Mouse (Mus musculus) layer of hippocampus, postnatal 10 days (tissue): ENCODE measurements around the gene Cuedc2. TPM values are rescaled to one million over a fixed set of nuclear protein-coding genes. Genes with fewer than 3 reads are reported as not detected.

Experiments
- microRNA-seq, 2 experiments: library from miRNA; unstranded; fragments of <30 nt; microRNA quantifications; one replicate each; pipeline ENCODE4 v1.2.0; 2021
- total RNA-seq, 2 experiments: library from RNA; stranded (reverse); gene quantifications; 2 replicates each; pipeline ENCODE4 v1.2.3; 2021

Gene Cuedc2
- total RNA-seq, 2 experiments from 2014 or later, result 173 to 178 TPM

Small RNAs within 50 kb of the gene (microRNA-seq; reads per million reads assigned to microRNA genes)
- gene Mir146b, result 3.3 to 3.7 reads per million in 2 experiments

Other genes with a start within 250 kb of the Cuedc2 start
- not detected for gene Elovl3, start 206.8 kb downstream of the Cuedc2 start, total RNA-seq
- gene Pitx3, start 190.4 kb downstream of the Cuedc2 start, total RNA-seq, result not detected
- gene Gbf1, start 186.2 kb downstream of the Cuedc2 start, total RNA-seq, result 10 to 100 TPM; 81.1 to 98.1 TPM
- 1 to 10 TPM; 3.1 to 3.2 TPM for gene Nfkb2, start 34.4 kb downstream of the Cuedc2 start, total RNA-seq
- 100 to 1,000 TPM; 686 to 714 TPM for gene Psd, start 11.5 kb downstream of the Cuedc2 start, total RNA-seq
- 10 to 100 TPM; 30.2 to 33.6 TPM for gene Fbxl15, start 10.5 kb downstream of the Cuedc2 start, total RNA-seq
- gene Mfsd13a, start 2.4 kb upstream of the Cuedc2 start, total RNA-seq, result 10 to 100 TPM; 24.4 to 26.4 TPM
- gene 2310034G01Rik, start 11.6 kb upstream of the Cuedc2 start, total RNA-seq, result 1 to 10 TPM in 1 of 2 experiments, under 1 TPM in 1; 0.89 to 1.3 TPM
- gene Actr1a, start 57.0 kb upstream of the Cuedc2 start, total RNA-seq, result 100 to 1,000 TPM; 233 to 238 TPM
- gene Sufu, start 58.2 kb upstream of the Cuedc2 start, total RNA-seq, result 10 to 100 TPM; 20.8 to 21.9 TPM
- gene Trim8, start 163.0 kb upstream of the Cuedc2 start, total RNA-seq, result 100 to 1,000 TPM; 108 to 111 TPM
- 100 to 1,000 TPM; 133 to 138 TPM for gene Arl3, start 234.5 kb upstream of the Cuedc2 start, total RNA-seq
- gene Sfxn2, start 234.7 kb upstream of the Cuedc2 start, total RNA-seq, result 1 to 10 TPM; 8.5 to 9.9 TPM